Mouse (Mus musculus) ES-Bruce4 (cell line): ENCODE data around the gene Add3. TPM values are rescaled to one million over a fixed set of nuclear protein-coding genes. Genes with fewer than 3 reads are reported as not detected.

Experiments used
- H3K27ac ChIP-seq: 2 replicates; pipeline ENCODE4 v1.5.1; 2012; ENCODE audit warnings: low read length, inconsistent platforms; ENCODE audit not compliant: insufficient read depth
- H3K27me3 ChIP-seq: 2 replicates; pipeline ENCODE4 v1.6.1; 2012; ENCODE audit warnings: mild to moderate bottlenecking, low read length, inconsistent platforms; ENCODE audit not compliant: control insufficient read depth, poor library complexity, insufficient read depth, severe bottlenecking
- H3K36me3 ChIP-seq: 2 replicates; pipeline ENCODE4 v1.6.1; 2012; ENCODE audit warnings: inconsistent platforms, mild to moderate bottlenecking, low read length, moderate library complexity; ENCODE audit not compliant: control insufficient read depth, poor library complexity, insufficient read depth, severe bottlenecking
- H3K4me1 ChIP-seq: one replicate; pipeline ENCODE4 v1.8.1; 2011; ENCODE audit warnings: low read length; ENCODE audit not compliant: control insufficient read depth, insufficient read depth
- H3K4me3 ChIP-seq: 2 replicates; pipeline ENCODE4 v1.5.1; 2011; ENCODE audit warnings: low read depth, mild to moderate bottlenecking, low read length
- H3K9ac ChIP-seq: 2 replicates; pipeline ENCODE4 v1.6.1; 2012; ENCODE audit warnings: low read depth, mild to moderate bottlenecking, inconsistent platforms; ENCODE audit not compliant: poor library complexity, severe bottlenecking
- H3K9me3 ChIP-seq: replicated peaks from 2 replicates; pipeline ENCODE4 v1.6.1; 2012; ENCODE audit warnings: mild to moderate bottlenecking, low read length, inconsistent platforms; ENCODE audit not compliant: control insufficient read depth, poor library complexity, insufficient read depth, severe bottlenecking
- CTCF ChIP-seq: IDR thresholded peaks from one replicate; pipeline ENCODE4 v1.8.1; 2011; ENCODE audit warnings: low read depth, low read length
- EP300 ChIP-seq: IDR thresholded peaks from 2 replicates; pipeline ENCODE4 v1.6.1; 2011; ENCODE audit warnings: low read depth, low read length; ENCODE audit not compliant: insufficient read depth
- POLR2A ChIP-seq: IDR thresholded peaks from one replicate; pipeline ENCODE4 v1.8.1; 2011; ENCODE audit warnings: low read length; ENCODE audit not compliant: insufficient read depth
- polyA plus RNA-seq: library from polyadenylated mRNA; stranded (reverse); fragments of >200 nt; gene quantifications from 2 replicates; pipeline ENCODE4 v1.2.4, GENCODE M21; 2011; ENCODE audit warnings: low read depth; ENCODE audit not compliant: missing spikeins, insufficient read depth, insufficient read length

Add3 gene
- polyA plus RNA-seq, 1 experiment, result 41.5 TPM

GRCm38 (mm10) chr19:53119255-53119795 lies 20.9 kb upstream of the Add3 start:
- H3K36me3 ChIP-seq, result no peaks in the 10 kb centered on the region
- H3K9me3 ChIP-seq, result peaks cover 5% of the 10 kb centered on the region; the same call in 1 of the 2 replicates
- no peaks in the 10 kb centered on the region for H3K4me1 ChIP-seq
- H3K4me3 ChIP-seq, result no peak overlapping the region
- H3K27me3 ChIP-seq, result no peaks in the 10 kb centered on the region
- TF ChIP-seq POLR2A (no peak), CTCF (no peak), EP300 (no peak)
- no peak overlapping the region for H3K27ac ChIP-seq
- H3K9ac ChIP-seq, result no peak overlapping the region

DNA sequence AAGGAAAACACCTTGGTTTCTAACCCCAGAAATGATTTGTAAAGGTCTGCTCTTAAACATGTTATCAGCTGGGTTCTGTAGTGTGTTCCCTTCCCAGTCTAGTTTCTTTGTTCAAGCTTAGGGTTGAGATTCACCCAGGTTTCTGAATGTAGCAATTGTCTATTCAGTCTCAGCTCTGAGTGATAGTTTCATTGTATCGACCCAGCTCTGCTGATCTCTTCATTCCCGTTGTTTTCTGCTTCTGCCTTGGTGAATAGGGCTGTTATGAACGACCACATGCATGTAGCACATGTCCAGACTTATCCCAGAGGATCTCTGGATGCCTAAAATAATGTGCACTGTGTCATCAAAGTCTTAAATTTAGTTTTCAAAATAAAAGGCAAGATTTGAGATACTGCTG lies 19.8 kb upstream of the Add3 start:
- Histone ChIP-seq H3K4me1 (no peaks in the 10 kb centered on the region), H3K4me3 (no peak overlapping the region), H3K27ac (no peak overlapping the region), H3K36me3 (no peaks in the 10 kb centered on the region), H3K9ac (no peak overlapping the region), H3K9me3 (peaks cover 5% of the 10 kb centered on the region; the same call in 1 of the 2 replicates), H3K27me3 (no peaks in the 10 kb centered on the region)
- TF ChIP-seq POLR2A (no peak), EP300 (no peak), CTCF (no peak)

- Histone ChIP-seq H3K4me1 (no peaks in the 10 kb centered on the region), H3K36me3 (no peaks in the 10 kb centered on the region), H3K9ac (no peak overlapping the region), H3K27me3 (no peaks in the 10 kb centered on the region), H3K27ac (no peak overlapping the region), H3K9me3 (no peaks in the 10 kb centered on the region), H3K4me3 (no peak overlapping the region)
- no peak for TF ChIP-seq CTCF
- no peak for TF ChIP-seq POLR2A
- TF ChIP-seq EP300, result no peak
Observed at GRCm38 (mm10) chr19:53122641-53123241, 17.5 kb upstream of the Add3 start.

GRCm38 (mm10) chr19:53123301-53123700 lies 16.9 kb upstream of the Add3 start:
- no peak overlapping the region for H3K4me3 ChIP-seq
- H3K27ac ChIP-seq, result no peak overlapping the region
- H3K9me3 ChIP-seq, result no peaks in the 10 kb centered on the region
- no peaks in the 10 kb centered on the region for H3K4me1 ChIP-seq
- no peaks in the 10 kb centered on the region for H3K27me3 ChIP-seq
- H3K36me3 ChIP-seq, result no peaks in the 10 kb centered on the region
- no peak overlapping the region for H3K9ac ChIP-seq
- TF ChIP-seq POLR2A, result no peak

GRCm38 (mm10) chr19:53125679-53126078 lies 14.6 kb upstream of the Add3 start:
- Histone ChIP-seq H3K9ac (no peak overlapping the region), H3K27me3 (no peaks in the 10 kb centered on the region), H3K27ac (no peak overlapping the region), H3K36me3 (no peaks in the 10 kb centered on the region), H3K4me3 (no peak overlapping the region), H3K4me1 (no peaks in the 10 kb centered on the region), H3K9me3 (no peaks in the 10 kb centered on the region)
- TF ChIP-seq CTCF (no peak), EP300 (no peak), POLR2A (no peak)

DNA sequence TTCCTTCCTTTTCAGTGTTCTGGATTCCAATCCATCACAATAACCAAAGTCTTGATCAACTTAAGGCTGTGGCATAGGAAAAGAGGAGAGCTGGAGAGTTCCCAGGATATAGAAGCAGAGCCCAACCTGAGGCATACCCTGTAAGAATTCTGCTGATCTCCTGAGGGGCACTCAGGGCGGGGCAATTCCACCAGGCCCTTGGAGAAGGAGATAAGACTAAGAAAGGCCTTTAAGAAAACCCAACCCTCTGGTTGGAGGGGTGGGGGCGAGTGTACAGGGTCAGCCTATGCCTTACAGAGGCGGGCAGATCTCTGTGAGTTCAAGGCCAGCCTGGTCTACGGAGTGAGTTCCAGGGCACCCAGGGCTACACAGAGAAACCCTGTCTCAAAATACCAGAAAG lies 13.7 kb upstream of the Add3 start:
- no peaks in the 10 kb centered on the region for H3K9me3 ChIP-seq
- TF ChIP-seq EP300 (no peak), POLR2A (no peak), CTCF (no peak)
- H3K9ac ChIP-seq, result no peak overlapping the region

More for the DNA sequence above, 13.7 kb upstream of the Add3 start:
- H3K36me3 ChIP-seq, result no peaks in the 10 kb centered on the region
- no peak overlapping the region for H3K27ac ChIP-seq
- H3K4me3 ChIP-seq, result no peak overlapping the region
- no peaks in the 10 kb centered on the region for H3K27me3 ChIP-seq
- no peaks in the 10 kb centered on the region for H3K4me1 ChIP-seq
